Mouse (Mus musculus) limb, embryonic 12.5 days (tissue): ENCODE data around the gene Srrd. TPM values are rescaled to one million over a fixed set of nuclear protein-coding genes. Genes with fewer than 3 reads are reported as not detected.

Experiments used
- ATAC-seq: fragments of 200-750 bp; cut with Nextera tagmentation; 2 replicates; pipeline ENCODE4 v1.8.0; 2017; ENCODE audit warnings: low read depth, moderate TSS enrichment; ENCODE audit not compliant: insufficient number of reproducible peaks, insufficient read depth, low FRiP score, low TSS enrichment
- H3K27ac ChIP-seq: fragments of 300-500 bp; sonication (generic); 2 replicates; pipeline ENCODE4 v1.5.1; 2016; ENCODE audit warnings: mild to moderate bottlenecking, moderate library complexity
- H3K27me3 ChIP-seq: fragments of 300-500 bp; sonication (generic); 2 replicates; pipeline ENCODE4 v1.6.1; 2016; ENCODE audit warnings: mild to moderate bottlenecking, moderate library complexity
- H3K36me3 ChIP-seq: fragments of 300-500 bp; sonication (generic); 2 replicates; pipeline ENCODE4 v1.6.1; 2016; ENCODE audit warnings: mild to moderate bottlenecking, moderate library complexity
- H3K4me1 ChIP-seq: fragments of 300-500 bp; sonication (generic); replicated peaks from 2 replicates; pipeline ENCODE4 v1.6.1; 2016
- H3K4me2 ChIP-seq: fragments of 300-500 bp; sonication (generic); 2 replicates; pipeline ENCODE4 v1.6.1; 2016; ENCODE audit warnings: mild to moderate bottlenecking, moderate library complexity
- H3K4me3 ChIP-seq: fragments of 300-500 bp; sonication (generic); replicated peaks from 2 replicates; pipeline ENCODE4 v1.5.1; 2016; ENCODE audit warnings: mild to moderate bottlenecking
- H3K9ac ChIP-seq: fragments of 300-500 bp; sonication (generic); replicated peaks from 2 replicates; pipeline ENCODE4 v1.6.1; 2016; ENCODE audit warnings: mild to moderate bottlenecking, moderate library complexity
- H3K9me3 ChIP-seq: fragments of 300-500 bp; sonication (generic); 2 replicates; pipeline ENCODE4 v1.6.1; 2016; ENCODE audit warnings: mild to moderate bottlenecking, moderate library complexity
- WGBS: fragments of 180-500 bp; shearing (Covaris S2); methylation state at CpG from one replicate; pipeline ENCODE4 v1.1.7; 2016; 5-methylcytosine and 5-hydroxymethylcytosine counted together
- polyA plus RNA-seq: library from polyadenylated mRNA; unstranded; fragments of >200 nt; fragmentation: Nextera tagmentation; extraction: Ambion mirVana; gene quantifications from 2 replicates; pipeline ENCODE4 v1.2.1, GENCODE M21; 2016

Gene Srrd
- polyA plus RNA-seq, 1 experiment from 2014 or later = 54.9 TPM

- no peak overlapping the region for H3K4me3 ChIP-seq
- peaks cover 6% of the 10 kb centered on the region for H3K4me1 ChIP-seq
- H3K36me3 ChIP-seq = peaks cover 76% of the 10 kb centered on the region
- H3K9ac ChIP-seq = no peak overlapping the region
- H3K27ac ChIP-seq = no peak overlapping the region
- no peaks in the 10 kb centered on the region for H3K9me3 ChIP-seq
- no peaks in the 10 kb centered on the region for H3K27me3 ChIP-seq
- 90% methylated on average over 9 of the region's 9 CpGs for WGBS
- H3K4me2 ChIP-seq = no peak overlapping the region
- ATAC-seq = no peak
These were observed 13.5 kb upstream of the Srrd start for GRCm38 (mm10) chr5:112356322-112356721.

- Histone ChIP-seq H3K9me3 (no peaks in the 10 kb centered on the region), H3K27ac (no peak within 1 kb of the TSS), H3K4me3 (no peak within 1 kb of the TSS), H3K9ac (no peak within 1 kb of the TSS), H3K4me2 (no peak within 1 kb of the TSS), H3K36me3 (peaks cover 80% of the 10 kb centered on the region), H3K4me1 (peaks cover 6% of the 10 kb centered on the region), H3K27me3 (no peaks in the 10 kb centered on the region)
- ATAC-seq = no peak
- 57% methylated on average over 13 of the region's 13 CpGs for WGBS
These were observed 13.1 kb upstream of the Srrd start, which contains the start of gene Gm6583 for GRCm38 (mm10) chr5:112355910-112356309. Gm6583 (minus strand) TSS chr5:112356033.

DNA sequence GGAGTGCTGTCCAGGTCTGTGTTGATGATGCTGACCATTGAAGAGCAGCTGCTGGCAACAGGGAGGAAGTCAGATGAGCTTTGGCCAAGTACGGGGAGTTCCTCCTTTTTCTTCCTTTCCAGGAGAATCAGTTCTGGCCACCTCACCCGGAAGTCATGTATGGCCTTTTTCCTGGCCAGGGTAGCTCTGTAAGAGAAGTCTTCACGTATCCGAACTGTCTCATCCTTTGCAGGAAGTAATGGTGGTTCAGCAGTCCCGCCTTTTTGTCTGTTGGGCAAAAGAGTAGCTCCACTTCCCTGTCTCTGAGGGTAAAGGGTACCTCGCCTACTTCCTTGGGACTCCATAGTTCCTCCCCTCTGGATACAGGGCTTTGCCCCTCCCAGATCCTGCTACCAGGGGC, 12.7 kb upstream of the Srrd start:
- no peaks in the 10 kb centered on the region for H3K27me3 ChIP-seq
- 83% methylated on average over 6 of the region's 6 CpGs for WGBS
- H3K27ac ChIP-seq = no peak overlapping the region
- peaks cover 6% of the 10 kb centered on the region for H3K4me1 ChIP-seq
- H3K4me2 ChIP-seq = no peak overlapping the region
- peaks cover 84% of the 10 kb centered on the region for H3K36me3 ChIP-seq
- ATAC-seq = no peak
- H3K9me3 ChIP-seq = no peaks in the 10 kb centered on the region
- H3K9ac ChIP-seq = no peak overlapping the region
- H3K4me3 ChIP-seq = no peak overlapping the region

DNA sequence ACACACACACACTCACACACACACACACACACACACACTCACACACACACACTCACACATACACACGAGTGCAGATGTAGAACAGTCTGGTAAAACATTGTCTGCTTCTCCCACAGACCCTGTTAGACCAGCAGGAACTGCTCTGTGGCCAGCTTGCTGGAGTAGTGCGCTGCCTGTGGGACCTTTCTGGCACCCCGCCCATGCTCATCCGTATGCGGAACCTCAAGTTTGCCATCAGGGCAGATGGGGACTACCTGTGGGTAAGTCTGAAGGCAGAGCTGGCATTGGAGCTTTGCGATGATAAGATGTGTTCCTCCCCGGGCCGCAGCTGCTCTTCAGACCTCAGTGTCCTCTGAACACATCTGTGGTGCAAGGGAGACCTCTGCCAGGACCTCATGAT, 6.3 kb upstream of the Srrd start:
- no peak overlapping the region for H3K4me3 ChIP-seq
- peaks cover 13% of the 10 kb centered on the region for H3K4me1 ChIP-seq
- H3K27ac ChIP-seq = no peak overlapping the region
- no peaks in the 10 kb centered on the region for H3K27me3 ChIP-seq
- H3K36me3 ChIP-seq = peaks cover 81% of the 10 kb centered on the region
- H3K9ac ChIP-seq = no peak overlapping the region
- H3K4me2 ChIP-seq = no peak overlapping the region
- 97% methylated on average over 8 of the region's 8 CpGs for WGBS
- no peaks in the 10 kb centered on the region for H3K9me3 ChIP-seq
- no peak for ATAC-seq

GRCm38 (mm10) chr5:112346211-112346965, 3.5 kb upstream of the Srrd start:
- Histone ChIP-seq H3K27me3 (no peaks in the 10 kb centered on the region), H3K27ac (no peak overlapping the region), H3K9me3 (no peaks in the 10 kb centered on the region), H3K4me2 (no peak overlapping the region), H3K36me3 (peaks cover 55% of the 10 kb centered on the region), H3K4me3 (no peak overlapping the region), H3K9ac (no peak overlapping the region), H3K4me1 (peaks cover 30% of the 10 kb centered on the region)
- 85% methylated on average over 16 of the region's 16 CpGs for WGBS
- ATAC-seq = no peak

GRCm38 (mm10) chr5:112344092-112344960, 1.5 kb upstream of the Srrd start:
- Histone ChIP-seq H3K4me2 (peak overlapping the region; percentile 83), H3K4me3 (no peak overlapping the region)

DNA sequence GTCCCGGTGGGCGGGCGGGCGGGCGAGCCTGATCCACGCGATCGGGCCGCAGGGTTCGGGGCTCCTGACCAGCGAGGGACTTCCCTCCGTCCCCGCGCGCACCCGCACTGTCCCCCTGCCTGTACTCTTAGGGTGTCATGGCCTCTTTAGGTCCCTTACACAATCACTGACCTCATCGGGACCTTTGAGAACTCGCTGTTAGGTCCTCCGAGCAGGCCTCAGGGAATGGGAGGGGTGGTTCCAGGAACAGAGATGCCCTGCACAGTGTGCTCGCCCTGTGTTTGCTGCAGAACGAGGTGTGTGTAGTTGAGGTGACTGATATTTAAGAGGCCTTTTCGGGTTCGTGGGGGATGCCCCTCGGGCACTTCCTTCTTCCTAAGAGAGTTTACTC, 360 bp upstream of the Srrd start:
- Histone ChIP-seq H3K4me3 (peak overlapping the region; percentile 91), H3K36me3 (peaks cover 42% of the 10 kb centered on the region), H3K27ac (0 out of 2 replicates have a peak overlapping the region, but pooled peaks have one; percentile 20), H3K9me3 (no peaks in the 10 kb centered on the region), H3K27me3 (no peaks in the 10 kb centered on the region), H3K9ac (peak overlapping the region; percentile 88), H3K4me2 (peak overlapping the region; percentile 83), H3K4me1 (peaks cover 30% of the 10 kb centered on the region)
- whole genome bisulfite sequencing = under 1% methylated on average over 20 of the region's 24 CpGs
- ATAC-seq = peak; percentile 64

More at GRCm38 (mm10) chr5:112344092-112344960, 1.5 kb upstream of the Srrd start:
- no peaks in the 10 kb centered on the region for H3K27me3 ChIP-seq
- H3K9me3 ChIP-seq = no peaks in the 10 kb centered on the region
- H3K36me3 ChIP-seq = peaks cover 44% of the 10 kb centered on the region
- H3K4me1 ChIP-seq = peaks cover 30% of the 10 kb centered on the region
- WGBS = 89% methylated on average over 6 of the region's 6 CpGs
- H3K9ac ChIP-seq = peak overlapping the region; percentile 27; the same call in 1 of the 2 replicates
- H3K27ac ChIP-seq = no peak overlapping the region
- no peak for ATAC-seq

DNA sequence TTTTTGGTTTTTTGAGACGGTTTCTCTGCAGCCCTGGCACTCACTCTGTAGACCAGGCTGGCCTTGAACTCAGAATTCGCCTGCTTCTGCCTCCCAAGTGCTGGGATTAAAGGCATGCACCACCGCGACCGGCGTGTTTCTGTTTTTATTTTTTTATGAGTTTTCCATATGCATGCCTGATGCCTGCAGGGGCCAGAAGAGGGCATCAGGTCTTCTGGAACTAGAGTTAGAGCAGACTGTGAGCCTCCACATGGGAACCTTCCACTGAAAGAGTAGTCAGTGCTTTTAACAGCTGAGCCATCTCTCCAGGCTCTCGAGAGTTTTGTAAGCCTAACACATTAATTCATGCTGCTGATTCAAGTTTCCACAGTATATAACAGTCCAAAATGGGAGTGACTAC, 3.6 kb downstream of the Srrd start:
- H3K36me3 ChIP-seq = peaks cover 58% of the 10 kb centered on the region

GRCm38 (mm10) chr5:112337004-112337403, 5.8 kb downstream of the Srrd start:
- Histone ChIP-seq H3K27ac (no peak overlapping the region), H3K9ac (no peak overlapping the region), H3K4me2 (no peak overlapping the region), H3K27me3 (no peaks in the 10 kb centered on the region), H3K4me3 (no peak overlapping the region), H3K36me3 (peaks cover 80% of the 10 kb centered on the region), H3K4me1 (peaks cover 4% of the 10 kb centered on the region), H3K9me3 (no peaks in the 10 kb centered on the region)
- ATAC-seq = no peak
- 94% methylated on average over 22 of the region's 22 CpGs for WGBS

More for the DNA sequence above, 3.6 kb downstream of the Srrd start:
- 66% methylated on average over 7 of the region's 7 CpGs for WGBS
- Histone ChIP-seq H3K4me2 (no peak overlapping the region), H3K27ac (no peak overlapping the region), H3K9ac (no peak overlapping the region), H3K9me3 (no peaks in the 10 kb centered on the region), H3K4me1 (peaks cover 18% of the 10 kb centered on the region), H3K27me3 (no peaks in the 10 kb centered on the region), H3K4me3 (no peak overlapping the region)
- no peak for ATAC-seq

DNA sequence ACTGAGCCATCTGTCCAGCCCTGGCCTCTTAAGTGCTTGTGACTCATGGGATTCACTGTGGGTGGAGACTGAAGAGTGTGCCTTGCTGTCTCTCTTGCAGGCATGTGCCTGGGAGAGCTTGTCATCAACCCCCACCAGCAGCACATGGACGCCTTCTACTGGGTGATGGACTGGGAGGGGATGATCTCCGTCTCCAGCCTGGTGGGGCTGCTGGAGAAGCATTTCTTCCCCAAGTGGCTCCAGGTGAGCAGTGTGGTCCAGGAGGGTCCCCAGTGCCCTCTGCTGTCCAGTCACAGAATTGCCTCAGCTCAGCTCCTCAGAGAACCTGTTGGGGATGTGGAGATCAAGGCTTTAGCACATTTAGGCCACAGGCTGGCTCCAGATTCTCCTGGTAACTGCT, 7.4 kb downstream of the Srrd start:
- H3K4me2 ChIP-seq = no peak overlapping the region
- 27% methylated on average over 2 of the region's 2 CpGs for WGBS
- no peak overlapping the region for H3K9ac ChIP-seq

DNA sequence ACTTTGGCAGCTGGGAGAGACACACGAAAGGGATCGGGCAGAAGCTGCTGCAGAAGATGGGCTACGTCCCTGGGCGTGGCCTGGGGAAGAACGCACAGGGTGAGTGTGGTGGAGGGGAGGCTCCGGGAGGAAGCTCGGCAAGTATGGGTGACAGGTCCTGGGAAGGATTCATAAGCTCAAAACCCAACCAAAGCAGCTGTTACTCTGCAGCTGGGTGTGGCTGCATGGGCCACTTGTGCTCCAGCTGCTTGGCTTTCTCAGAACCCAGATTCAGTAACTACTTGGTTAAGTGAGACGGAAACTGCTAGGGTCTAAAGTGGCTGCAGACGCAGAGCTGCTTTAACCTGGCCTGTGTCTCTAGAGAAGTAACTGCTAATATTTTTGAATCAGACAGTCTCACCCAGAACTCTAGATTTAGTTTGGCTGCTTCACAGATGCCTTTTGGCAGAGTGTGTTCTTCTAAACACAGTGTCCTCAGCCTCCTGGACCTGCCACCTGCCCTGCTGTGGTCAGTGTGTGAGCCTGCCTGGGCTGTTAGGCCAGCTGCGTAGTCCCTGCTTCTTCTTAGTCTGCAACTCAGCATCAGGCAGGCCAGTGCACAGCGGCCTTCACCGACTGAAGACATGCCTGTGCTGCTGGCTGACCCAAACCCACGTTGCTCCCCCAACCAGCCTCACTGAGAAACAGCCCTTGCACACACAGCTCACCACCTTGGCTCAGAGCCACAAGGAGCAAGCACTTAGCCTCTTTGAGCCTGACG, 12.9 kb downstream of the Srrd start:
- H3K27me3 ChIP-seq = no peaks in the 10 kb centered on the region
- H3K4me2 ChIP-seq = no peak overlapping the region
- H3K4me3 ChIP-seq = no peak overlapping the region
- no peak overlapping the region for H3K27ac ChIP-seq
- no peak for ATAC-seq
- peaks cover 17% of the 10 kb centered on the region for H3K4me1 ChIP-seq
- H3K9ac ChIP-seq = no peak overlapping the region
- 90% methylated on average over 14 of the region's 14 CpGs for WGBS
- H3K36me3 ChIP-seq = peaks cover 75% of the 10 kb centered on the region
- no peaks in the 10 kb centered on the region for H3K9me3 ChIP-seq

More for the DNA sequence above, 7.4 kb downstream of the Srrd start:
- no peak for ATAC-seq
- H3K27ac ChIP-seq = no peak overlapping the region
- no peak overlapping the region for H3K4me3 ChIP-seq
- H3K36me3 ChIP-seq = peaks cover 95% of the 10 kb centered on the region
- H3K4me1 ChIP-seq = no peaks in the 10 kb centered on the region
- H3K27me3 ChIP-seq = no peaks in the 10 kb centered on the region
- no peaks in the 10 kb centered on the region for H3K9me3 ChIP-seq
